Mouse (Mus musculus) heart, postnatal 4 days (tissue): ENCODE measurements around the gene Irs2. TPM values are rescaled to one million over a fixed set of nuclear protein-coding genes. Genes with fewer than 3 reads are reported as not detected.

Experiments
- DNase-seq: peaks from one replicate; pipeline ENCODE4 v3.0.0; 2021
- total RNA-seq, 2 experiments: library from RNA; stranded (reverse); gene quantifications; 2 replicates each; pipeline ENCODE4 v1.2.3; 2021

The Irs2 gene
- total RNA-seq, 2 experiments from 2014 or later: 39.5 to 47.6 TPM

GRCm38 (mm10) chr8:11009431-11010071 lies 1.3 kb upstream of the Irs2 start:
- peak; percentile 84 for DNase-seq

GRCm38 (mm10) chr8:11008842-11009420 lies 673 bp upstream of the Irs2 start:
- DNase-seq: peak; percentile 97

- peak; percentile 53 for DNase-seq
These were observed 478 bp downstream of the Irs2 start for GRCm38 (mm10) chr8:11007581-11008378.

- DNase-seq: peak; percentile 91
These were observed 1.2 kb downstream of the Irs2 start for GRCm38 (mm10) chr8:11007001-11007580.

- no peak for DNase-seq
These were observed 2.0 kb downstream of the Irs2 start for GRCm38 (mm10) chr8:11006276-11006630.

- DNase-seq: peak; percentile 37
These were observed 2.6 kb downstream of the Irs2 start for GRCm38 (mm10) chr8:11005460-11006275.

- peak; percentile 27 for DNase-seq
These were observed 3.3 kb downstream of the Irs2 start for GRCm38 (mm10) chr8:11004781-11005459.

- peak; percentile 10 for DNase-seq
These were observed 4.3 kb downstream of the Irs2 start for GRCm38 (mm10) chr8:11003917-11004470.

GRCm38 (mm10) chr8:11003253-11003652 lies 5.0 kb downstream of the Irs2 start:
- peak; percentile 5 for DNase-seq

- no peak for DNase-seq
These were observed 5.4 kb downstream of the Irs2 start for GRCm38 (mm10) chr8:11002816-11003215.

- DNase-seq: peak; percentile 23
These were observed 7.2 kb downstream of the Irs2 start for GRCm38 (mm10) chr8:11001062-11001549.

GRCm38 (mm10) chr8:10999538-10999937 lies 8.7 kb downstream of the Irs2 start:
- peak; percentile 6 for DNase-seq

GRCm38 (mm10) chr8:10996247-10996646 lies 12.0 kb downstream of the Irs2 start:
- peak; percentile 7 for DNase-seq

GRCm38 (mm10) chr8:10995756-10996155 lies 12.5 kb downstream of the Irs2 start:
- DNase-seq: peak; percentile 39

- DNase-seq: no peak
These were observed 13.8 kb downstream of the Irs2 start for GRCm38 (mm10) chr8:10994390-10994954.

GRCm38 (mm10) chr8:10993582-10994216 lies 14.6 kb downstream of the Irs2 start:
- DNase-seq: no peak

GRCm38 (mm10) chr8:10992081-10992480 lies 16.2 kb downstream of the Irs2 start:
- no peak for DNase-seq

GRCm38 (mm10) chr8:10991323-10991722 lies 16.9 kb downstream of the Irs2 start:
- DNase-seq: no peak

- DNase-seq: no peak
These were observed 17.7 kb downstream of the Irs2 start for GRCm38 (mm10) chr8:10990421-10991110.

GRCm38 (mm10) chr8:10989946-10990345 lies 18.3 kb downstream of the Irs2 start:
- DNase-seq: no peak
